Mouse (Mus musculus) liver, embryonic 14.5 days (tissue): Measurements from ENCODE around the gene Stx18.

Experiments
- CTCF ChIP-seq: IDR thresholded peaks from 2 replicates; pipeline ENCODE4 v1.5.1; 2016; ENCODE audit warnings: antibody characterized with exemption, low read depth, control low read depth
- EP300 ChIP-seq: IDR thresholded peaks from 2 replicates; pipeline ENCODE4 v1.6.1; 2016; ENCODE audit warnings: antibody characterized with exemption, low read depth

- TF ChIP-seq CTCF (no peak), EP300 (no peak)
Observed at GRCm38 (mm10) chr5:38066606-38067005, 28.1 kb downstream of the Stx18 start.
